Mouse (Mus musculus): Measurements from ENCODE around the gene C1qbp. TPM values are rescaled to one million over a fixed set of nuclear protein-coding genes. Genes with fewer than 3 reads are reported as not detected.

The C1qbp gene
- polyA plus RNA-seq (2015; fragmentation: Nextera tagmentation; extraction: Ambion mirVana), result 180 and 217 TPM in 2 replicates

GRCm38 (mm10) chr11:70982557-70983228 lies at the start of gene C1qbp:
Gene C1qbp, minus strand, starts transcription at chr11:70983026.
- peaks cover 68% of the 10 kb centered on the region for H3K36me3 ChIP-seq
- no peaks in the 10 kb centered on the region for H3K9me3 ChIP-seq (replicated peaks)
- H3K27me3 ChIP-seq (replicated peaks), result no peaks in the 10 kb centered on the region
- H3K9ac ChIP-seq (replicated peaks), result peak within 1 kb of the TSS; percentile 93
- WGBS, result under 1% methylated on average over 53 of the region's 64 CpGs
- peak within 1 kb of the TSS; percentile 69 for H3K4me2 ChIP-seq
- peak; percentile 95 for ATAC-seq (ENCODE audit: low FRiP score)
- H3K4me3 ChIP-seq (replicated peaks), result peak within 1 kb of the TSS; percentile 99
- peak within 1 kb of the TSS; percentile 74 for H3K27ac ChIP-seq (replicated peaks)
- H3K4me1 ChIP-seq, result peaks cover 17% of the 10 kb centered on the region

- peak overlapping the region; percentile 64 for H3K9ac ChIP-seq (replicated peaks)
- H3K27me3 ChIP-seq (replicated peaks), result no peaks in the 10 kb centered on the region
- no peaks in the 10 kb centered on the region for H3K9me3 ChIP-seq (replicated peaks)
- peak overlapping the region; percentile 58 for H3K4me2 ChIP-seq
- peaks cover 9% of the 10 kb centered on the region for H3K36me3 ChIP-seq
- ATAC-seq (ENCODE audit: low FRiP score), result no peak
- peak overlapping the region; percentile 54 for H3K4me3 ChIP-seq (replicated peaks)
- H3K27ac ChIP-seq (replicated peaks), result peak overlapping the region; percentile 95
- WGBS, result 48% methylated on average over 7 of the region's 7 CpGs
- peaks cover 30% of the 10 kb centered on the region for H3K4me1 ChIP-seq
These were observed 49.2 kb upstream of the C1qbp start for GRCm38 (mm10) chr11:71032070-71032469.

GRCm38 (mm10) chr11:71029403-71030118 lies 46.7 kb upstream of the C1qbp start:
- Histone ChIP-seq H3K27me3 (replicated peaks) (no peaks in the 10 kb centered on the region), H3K4me2 (no peak overlapping the region), H3K36me3 (peaks cover 31% of the 10 kb centered on the region), H3K4me3 (replicated peaks) (no peak overlapping the region; the same call in 1 of the 2 replicates), H3K9me3 (replicated peaks) (no peaks in the 10 kb centered on the region), H3K27ac (replicated peaks) (no peak overlapping the region), H3K4me1 (peaks cover 30% of the 10 kb centered on the region), H3K9ac (replicated peaks) (no peak overlapping the region)
- no peak for ATAC-seq (ENCODE audit: low FRiP score)
- 76% methylated on average over 3 of the region's 3 CpGs for WGBS

GRCm38 (mm10) chr11:71028280-71028679 lies 45.5 kb upstream of the C1qbp start:
- Histone ChIP-seq H3K9ac (replicated peaks) (no peak overlapping the region), H3K4me2 (no peak overlapping the region)
- WGBS, result 79% methylated on average over 3 of the region's 3 CpGs

GRCm38 (mm10) chr11:71019201-71020068 lies 36.6 kb upstream of the C1qbp start, which contains the start of the genes Mis12 and Derl2:
Gene Mis12, plus strand, starts transcription at chr11:71019611.
Gene Derl2, minus strand, starts transcription at chr11:71019841.
- peaks cover 42% of the 10 kb centered on the region for H3K4me1 ChIP-seq
- WGBS, result under 1% methylated on average over 71 of the region's 71 CpGs
- H3K4me2 ChIP-seq, result peak within 1 kb of the TSS; percentile 84
- H3K36me3 ChIP-seq, result no peaks in the 10 kb centered on the region
- no peaks in the 10 kb centered on the region for H3K9me3 ChIP-seq (replicated peaks)
- H3K27me3 ChIP-seq (replicated peaks), result no peaks in the 10 kb centered on the region
- peak; percentile 100 for ATAC-seq (ENCODE audit: low FRiP score)
- peak within 1 kb of the TSS; percentile 86 for H3K4me3 ChIP-seq (replicated peaks)
- peak within 1 kb of the TSS; percentile 90 for H3K27ac ChIP-seq (replicated peaks)
- H3K9ac ChIP-seq (replicated peaks), result peak within 1 kb of the TSS; percentile 95

More at GRCm38 (mm10) chr11:71028280-71028679, 45.5 kb upstream of the C1qbp start:
- Histone ChIP-seq H3K9me3 (replicated peaks) (no peaks in the 10 kb centered on the region), H3K27ac (replicated peaks) (no peak overlapping the region), H3K36me3 (peaks cover 31% of the 10 kb centered on the region), H3K4me3 (replicated peaks) (no peak overlapping the region), H3K27me3 (replicated peaks) (no peaks in the 10 kb centered on the region), H3K4me1 (peaks cover 23% of the 10 kb centered on the region)
- no peak for ATAC-seq (ENCODE audit: low FRiP score)

GRCm38 (mm10) chr11:71018416-71019200 lies 35.8 kb upstream of the C1qbp start:
- ATAC-seq (ENCODE audit: low FRiP score), result peak; percentile 36
- peak overlapping the region; percentile 90 for H3K27ac ChIP-seq (replicated peaks)
- H3K9me3 ChIP-seq (replicated peaks), result no peaks in the 10 kb centered on the region
- H3K27me3 ChIP-seq (replicated peaks), result no peaks in the 10 kb centered on the region
- 6% methylated on average over 28 of the region's 28 CpGs for WGBS
- peaks cover 6% of the 10 kb centered on the region; the same call in 1 of the 2 replicates for H3K36me3 ChIP-seq
- peak overlapping the region; percentile 95 for H3K9ac ChIP-seq (replicated peaks)
- peaks cover 42% of the 10 kb centered on the region for H3K4me1 ChIP-seq
- H3K4me3 ChIP-seq (replicated peaks), result peak overlapping the region; percentile 86
- peak overlapping the region; percentile 61 for H3K4me2 ChIP-seq

GRCm38 (mm10) chr11:71017051-71017450 lies 34.2 kb upstream of the C1qbp start:
- WGBS, result 83% methylated on average over 1 of the region's 1 CpGs
- H3K4me3 ChIP-seq (replicated peaks), result no peak overlapping the region
- no peaks in the 10 kb centered on the region for H3K27me3 ChIP-seq (replicated peaks)
- peaks cover 18% of the 10 kb centered on the region for H3K36me3 ChIP-seq
- no peaks in the 10 kb centered on the region for H3K9me3 ChIP-seq (replicated peaks)
- H3K4me2 ChIP-seq, result no peak overlapping the region
- no peak for ATAC-seq (ENCODE audit: low FRiP score)
- peaks cover 39% of the 10 kb centered on the region for H3K4me1 ChIP-seq
- H3K9ac ChIP-seq (replicated peaks), result no peak overlapping the region
- H3K27ac ChIP-seq (replicated peaks), result no peak overlapping the region

- no peaks in the 10 kb centered on the region for H3K9me3 ChIP-seq (replicated peaks)
- peaks cover 49% of the 10 kb centered on the region for H3K36me3 ChIP-seq
- H3K4me1 ChIP-seq, result peaks cover 17% of the 10 kb centered on the region
- no peak overlapping the region for H3K27ac ChIP-seq (replicated peaks)
- H3K9ac ChIP-seq (replicated peaks), result no peak overlapping the region
- no peaks in the 10 kb centered on the region for H3K27me3 ChIP-seq (replicated peaks)
- no peak overlapping the region for H3K4me2 ChIP-seq
- H3K4me3 ChIP-seq (replicated peaks), result no peak overlapping the region
- no peak for ATAC-seq (ENCODE audit: low FRiP score)
- WGBS, result 95% methylated on average over 7 of the region's 7 CpGs
These were observed 29.9 kb upstream of the C1qbp start for GRCm38 (mm10) chr11:71012743-71013142.

GRCm38 (mm10) chr11:71008321-71008720 lies 25.5 kb upstream of the C1qbp start:
- ATAC-seq (ENCODE audit: low FRiP score), result no peak
- H3K27ac ChIP-seq (replicated peaks), result no peak overlapping the region
- H3K9ac ChIP-seq (replicated peaks), result no peak overlapping the region
- H3K27me3 ChIP-seq (replicated peaks), result no peaks in the 10 kb centered on the region
- H3K4me2 ChIP-seq, result no peak overlapping the region
- no peaks in the 10 kb centered on the region for H3K9me3 ChIP-seq (replicated peaks)
- 93% methylated on average over 3 of the region's 3 CpGs for WGBS
- peaks cover 8% of the 10 kb centered on the region for H3K4me1 ChIP-seq
- peaks cover 40% of the 10 kb centered on the region for H3K36me3 ChIP-seq
- H3K4me3 ChIP-seq (replicated peaks), result no peak overlapping the region

- Histone ChIP-seq H3K27me3 (replicated peaks) (no peaks in the 10 kb centered on the region), H3K4me2 (no peak overlapping the region), H3K9ac (replicated peaks) (no peak overlapping the region), H3K4me1 (peaks cover 13% of the 10 kb centered on the region), H3K27ac (replicated peaks) (no peak overlapping the region), H3K4me3 (replicated peaks) (no peak overlapping the region), H3K36me3 (peaks cover 39% of the 10 kb centered on the region), H3K9me3 (replicated peaks) (no peaks in the 10 kb centered on the region)
- no peak for ATAC-seq (ENCODE audit: low FRiP score)
- WGBS, result 91% methylated on average over 7 of the region's 7 CpGs
These were observed 25.0 kb upstream of the C1qbp start for GRCm38 (mm10) chr11:71007831-71008230.

GRCm38 (mm10) chr11:71007026-71007425 lies 24.2 kb upstream of the C1qbp start:
- H3K4me1 ChIP-seq, result peaks cover 21% of the 10 kb centered on the region
- no peaks in the 10 kb centered on the region for H3K9me3 ChIP-seq (replicated peaks)
- H3K27ac ChIP-seq (replicated peaks), result no peak overlapping the region
- no peak for ATAC-seq (ENCODE audit: low FRiP score)
- no peak overlapping the region for H3K4me3 ChIP-seq (replicated peaks)
- peaks cover 30% of the 10 kb centered on the region for H3K36me3 ChIP-seq
- H3K9ac ChIP-seq (replicated peaks), result no peak overlapping the region
- H3K4me2 ChIP-seq, result no peak overlapping the region
- no peaks in the 10 kb centered on the region for H3K27me3 ChIP-seq (replicated peaks)
- 96% methylated on average over 6 of the region's 6 CpGs for WGBS
